Mouse (Mus musculus): ENCODE data around the gene Il22ra2. TPM values are rescaled to one million over a fixed set of nuclear protein-coding genes. Genes with fewer than 3 reads are reported as not detected.

Il22ra2 gene
- 1.1 and 1.3 TPM in 2 replicates for total RNA-seq (2023)

GRCm38 (mm10) chr10:19621408-19622048 lies at the start of gene Il22ra2:
Gene Il22ra2 (plus strand): TSS chr10:19621998.

GRCm38 (mm10) chr10:19591641-19592441 lies 30.0 kb upstream of the Il22ra2 start, which contains the start of gene Ifngr1:
Gene Ifngr1 (plus strand): TSS chr10:19591949.

Other genes starting within 250 kb of the Il22ra2 start
- 140 and 152 TPM in 2 replicates for gene Ifngr1, start 30.0 kb upstream of the Il22ra2 start, total RNA-seq (2023)
- gene Il20ra, start 90.6 kb downstream of the Il22ra2 start, total RNA-seq (2023), result not detected in 2 replicates
- 0.14 and 0.41 TPM in 2 replicates for gene Slc35d3, start 229.5 kb downstream of the Il22ra2 start, total RNA-seq (2023)